Mouse (Mus musculus) G1E (cell line): ENCODE results near the gene Nif3l1.

Experiments used
- CTCF ChIP-seq: IDR thresholded peaks from 2 replicates; pipeline ENCODE4 v1.5.1; 2012; ENCODE audit warnings: low read depth, low read length, inconsistent platforms, mixed read lengths
- GATA1 ChIP-seq: IDR thresholded peaks from 2 replicates; pipeline ENCODE4 v1.6.1; 2012; ENCODE audit warnings: borderline replicate concordance, low read length, inconsistent platforms, mixed read lengths
- POLR2AphosphoS5 ChIP-seq: IDR thresholded peaks from 2 replicates; pipeline ENCODE4 v1.6.1; 2012; ENCODE audit warnings: low read depth, low read length, inconsistent platforms; ENCODE audit not compliant: insufficient replicate concordance

GRCm38 (mm10) chr1:58448396-58448795 is 3.4 kb downstream of the Nif3l1 start:
- TF ChIP-seq CTCF = no peak
- no peak for TF ChIP-seq GATA1
- no peak for TF ChIP-seq POLR2AphosphoS5
